Mouse (Mus musculus) thymus, adult 2 months (tissue): ENCODE measurements at regions not wholly inside any gene's neighbourhood (a gene's known extent, or its start where the extent isn't known, plus 50 kb on each side); places are given as distances from the start of the nearest gene placed in this dataset.

ENCODE experiments used
- CTCF ChIP-seq: fragments of 200-500 bp; IDR thresholded peaks from 2 replicates; pipeline ENCODE4 v1.5.1; 2012; ENCODE audit warnings: mild to moderate bottlenecking, control low read depth, low read length, moderate library complexity, borderline replicate concordance; ENCODE audit not compliant: control insufficient read depth, poor library complexity, insufficient read depth; ENCODE audit errors: extremely low read depth
- POLR2A ChIP-seq: fragments of 200-500 bp; IDR thresholded peaks from 2 replicates; pipeline ENCODE4 v1.6.1; 2012; ENCODE audit warnings: mild to moderate bottlenecking, low read length, control low read depth, moderate library complexity; ENCODE audit not compliant: control insufficient read depth, poor library complexity, insufficient read depth; ENCODE audit errors: extremely low read depth

DNA sequence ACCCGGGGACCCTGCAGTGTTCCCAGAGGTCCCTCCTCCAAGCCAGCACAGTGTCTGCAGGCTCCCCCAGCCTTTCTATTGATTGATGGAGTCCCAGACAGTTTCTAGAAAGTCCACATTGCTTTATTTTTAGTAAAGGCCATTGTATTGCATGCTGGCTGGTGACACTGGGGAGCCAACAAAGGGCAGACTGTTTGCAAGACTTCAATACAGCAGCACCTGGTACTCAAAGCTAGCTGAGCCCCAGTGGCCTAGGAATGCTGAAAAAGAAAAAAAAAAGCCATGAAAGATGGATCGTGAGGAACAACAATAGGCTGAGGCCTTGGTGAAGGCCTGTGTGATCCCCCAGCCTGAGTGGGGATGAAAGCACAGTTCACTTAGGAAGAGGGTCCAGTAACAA lies 336.6 kb downstream of the Tns1 start:
- no peak for TF ChIP-seq POLR2A
- TF ChIP-seq CTCF, result no peak
